Mouse (Mus musculus) lung, adult 2 months (tissue): ENCODE results near the gene Taf13.
"Not testable (repeated sequence)": the region's sequence is repeated elsewhere in the genome, so short reads cannot be mapped to it uniquely, and the experiment has no call there.

Source experiments
- CTCF ChIP-seq: fragments of 200-500 bp; IDR thresholded peaks from 2 replicates; pipeline ENCODE4 v1.5.1; 2011; ENCODE audit warnings: mild to moderate bottlenecking, low read length, control low read depth; ENCODE audit not compliant: insufficient read depth
- POLR2A ChIP-seq: fragments of 200-500 bp; IDR thresholded peaks from 2 replicates; pipeline ENCODE4 v1.6.1; 2011; ENCODE audit warnings: low read depth, mild to moderate bottlenecking, control low read depth, low read length, borderline replicate concordance; ENCODE audit errors: extremely low read depth

DNA sequence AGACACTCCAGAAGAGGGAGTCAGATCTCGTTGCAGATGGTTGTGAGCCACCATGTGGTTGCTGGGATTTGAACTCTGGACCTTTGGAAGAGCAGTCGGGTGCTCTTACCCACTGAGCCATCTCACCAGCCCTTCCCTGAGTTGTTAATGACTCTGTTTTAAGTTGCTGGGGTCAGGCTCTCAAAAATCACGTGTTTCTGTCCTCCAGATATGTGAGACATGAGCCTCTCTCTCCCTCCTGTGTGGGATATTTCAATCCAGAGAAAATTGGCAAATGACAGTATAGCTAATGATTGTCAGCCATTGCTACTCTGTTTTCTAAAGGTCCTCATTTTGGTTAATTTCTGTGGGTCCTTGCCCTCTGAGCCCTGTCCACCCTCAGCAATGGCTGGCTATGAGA is 1.9 kb upstream of the Taf13 start:
- not testable (repeated sequence) for TF ChIP-seq CTCF, POLR2A
